Comparison of ENCODE assay signal across 16 mouse cellular contexts in genomic region chr5:100877021-100877420, GRCm38 (mm10). TPM values are rescaled to one million over a fixed set of nuclear protein-coding genes. Genes with fewer than 3 reads are reported as not detected.
DNase-seq lines count a peak whose midpoint lies in the region; TF ChIP-seq lines count a peak whose summit lies in the region.
"Had no signal": no experiment of that assay in that cellular context is flagged by ENCODE, and none has a peak within 500 bp of the region (broad histone marks: within the 10 kb centered on the region; RNA-seq: fewer than 3 reads in every experiment).

No protein-coding gene starts in this region.

- TF ChIP-seq CTCF in brain, embryonic 14.5 days (IDR thresholded peaks at IDR 0.05; ENCODE audit: borderline replicate concordance, extremely low read depth, insufficient read depth, insufficient read length), result no peak

- peak; percentile 31 for DNase-seq in adrenal gland, adult 8-10 months
- no peak for DNase-seq in adrenal gland, postnatal 25 days
- DNase-seq in adipocyte (ENCODE audit: low spot score), result peak; percentile 89
- DNase-seq in adrenal gland, postnatal 10 days, result peak; percentile 35
- peak; percentile 19 for DNase-seq in brain, embryonic 14.5 days (ENCODE audit: low read depth)
- no peak for DNase-seq in heart, adult 11 months
- DNase-seq: cerebellum, adult 18-20 months; cerebellum, adult 9-10 months; cerebellum, postnatal 14 days; forebrain, postnatal 0 days; gastrocnemius, adult 2 months; gastrocnemius, postnatal 14 days; heart, adult 18-20 months; heart, postnatal 10 days; heart, postnatal 36 days; kidney, adult 11 months had no signal

- TF ChIP-seq POLR2A in brain, embryonic 14.5 days (IDR thresholded peaks at IDR 0.05; ENCODE audit: borderline replicate concordance, extremely low read depth, insufficient read depth, insufficient read length, poor library complexity, severe bottlenecking), result no peak

RNA-seq across cellular contexts. Expression of gene Gpat3, which starts 31.5 kb away (rescaled TPM):
- total RNA-seq in adrenal gland, adult 8-10 months (2022), result 10 to 100 TPM; 12.5 to 20.7 (median 15.4) TPM
- 5.0 and 8.7 TPM in 2 replicates for total RNA-seq in adrenal gland, postnatal 25 days (2021)
- total RNA-seq in adrenal gland, postnatal 10 days (2021), result 10 to 100 TPM; 10.0 to 10.2 TPM
- polyA plus RNA-seq in brain, embryonic 14.5 days (2012; rRNA removed), result 0.14 and 0.40 TPM in 2 replicates

RNA-seq across cellular contexts. Expression of gene Abraxas1, which starts 56.3 kb away (rescaled TPM):
- 10 to 100 TPM; 11.4 to 19.3 (median 15.4) TPM for total RNA-seq in adrenal gland, adult 8-10 months (2022)
- total RNA-seq in adrenal gland, postnatal 25 days (2021), result 13.6 and 18.7 TPM in 2 replicates
- 10 to 100 TPM; 12.9 to 17.9 TPM for total RNA-seq in adrenal gland, postnatal 10 days (2021)
- polyA plus RNA-seq in brain, embryonic 14.5 days (2012; rRNA removed), result 11.4 and 15.3 TPM in 2 replicates

Comparison
In these comparisons a context has a peak if more than half of its experiments do, and no peak if none do; other contexts are left out.
1. DNase-seq: peak in adrenal gland, adult 8-10 months (single experiment), adipocyte (single experiment), adrenal gland, postnatal 10 days (single experiment) and brain, embryonic 14.5 days (single experiment); none in adrenal gland, postnatal 25 days (single experiment) and heart, adult 11 months (single experiment).